Mouse (Mus musculus) hindlimb bud, embryonic 11.5 days (tissue): ENCODE results near the gene Pbx3.

Source experiments
- DNase-seq: peaks from one replicate; pipeline ENCODE4 v3.0.0-alpha.2; 2012; ENCODE audit warnings: low read depth, low spot score; ENCODE audit errors: extremely low spot score

Pbx3 gene

DNA sequence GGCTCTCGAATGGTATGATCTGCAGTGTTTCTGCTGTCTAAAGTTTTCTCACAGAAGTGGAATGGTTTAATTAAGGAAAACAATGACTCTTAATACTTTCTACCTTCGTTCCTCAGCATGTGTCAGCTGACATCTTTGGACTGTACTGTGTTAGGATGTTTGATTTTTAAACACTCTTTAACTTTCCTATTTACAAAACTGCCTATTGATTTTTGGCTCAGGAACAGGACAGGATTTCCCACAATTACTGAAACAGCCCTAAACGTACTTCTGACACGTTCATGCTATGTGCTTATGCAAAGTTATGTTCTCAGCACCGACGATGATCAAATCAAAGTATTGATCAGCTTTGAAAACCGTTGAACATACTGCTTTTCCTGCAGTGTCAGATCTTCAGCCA, 224.7 kb downstream of the Pbx3 start:
- no peak for DNase-seq

DNA sequence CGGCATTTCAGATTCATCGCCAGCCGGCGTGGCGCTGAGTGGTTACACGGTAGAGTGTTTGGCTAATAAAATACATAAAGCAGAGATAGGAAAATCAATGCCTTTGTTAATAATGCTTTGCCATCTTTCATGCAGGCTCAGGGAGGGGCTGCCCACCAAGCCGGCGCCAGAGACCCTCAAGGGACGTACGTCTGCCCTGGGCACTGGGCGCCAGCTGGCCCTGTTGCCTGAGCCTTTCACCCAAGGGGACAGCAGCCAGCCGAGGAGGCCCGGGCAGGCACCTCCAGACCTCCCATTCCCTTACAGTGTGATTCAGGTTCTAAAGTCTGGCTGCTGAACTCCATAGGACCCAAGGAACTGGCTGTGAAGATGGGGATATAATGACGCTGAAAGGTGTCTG, 225.5 kb downstream of the Pbx3 start:
- no peak for DNase-seq

DNA sequence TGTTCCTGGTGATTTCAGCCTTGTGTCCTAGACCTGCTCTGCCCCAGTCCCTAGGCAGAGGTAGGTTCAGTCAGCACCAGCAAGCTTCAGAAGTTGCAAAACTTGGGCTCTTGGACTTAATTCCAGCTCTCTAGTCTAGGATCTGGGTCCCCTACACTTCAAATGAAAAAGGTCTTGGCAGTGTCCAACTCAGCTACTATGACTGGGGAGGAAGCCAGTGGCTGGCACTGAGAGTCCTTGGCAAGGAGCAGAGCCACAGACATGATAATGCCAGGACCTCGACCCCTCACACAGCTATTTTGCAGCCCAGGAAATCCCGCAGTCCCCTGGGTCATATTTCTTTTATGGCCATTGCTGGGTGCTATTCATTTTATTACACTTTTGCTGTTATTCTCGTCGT, 225.9 kb downstream of the Pbx3 start:
- DNase-seq, result no peak

DNA sequence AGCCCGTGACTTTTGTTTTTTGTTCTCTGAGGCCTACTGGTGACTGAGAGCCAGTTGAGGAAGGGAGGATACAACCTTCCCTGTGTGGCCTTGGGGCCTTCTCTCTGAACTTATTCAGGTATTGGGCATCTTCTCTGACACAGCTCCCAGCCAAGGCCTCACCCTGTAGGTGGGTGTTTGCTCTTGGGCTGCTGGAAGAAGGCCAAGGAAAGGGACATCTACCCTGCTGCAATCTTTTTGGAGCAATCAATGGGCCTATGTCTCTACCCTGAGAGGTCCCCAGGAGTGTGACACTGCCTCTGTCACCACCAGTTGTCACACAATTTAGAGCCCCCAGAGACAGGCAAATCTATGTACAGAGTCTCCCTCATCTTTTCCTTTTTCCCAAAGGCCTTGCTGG, 226.5 kb downstream of the Pbx3 start:
- no peak for DNase-seq

DNA sequence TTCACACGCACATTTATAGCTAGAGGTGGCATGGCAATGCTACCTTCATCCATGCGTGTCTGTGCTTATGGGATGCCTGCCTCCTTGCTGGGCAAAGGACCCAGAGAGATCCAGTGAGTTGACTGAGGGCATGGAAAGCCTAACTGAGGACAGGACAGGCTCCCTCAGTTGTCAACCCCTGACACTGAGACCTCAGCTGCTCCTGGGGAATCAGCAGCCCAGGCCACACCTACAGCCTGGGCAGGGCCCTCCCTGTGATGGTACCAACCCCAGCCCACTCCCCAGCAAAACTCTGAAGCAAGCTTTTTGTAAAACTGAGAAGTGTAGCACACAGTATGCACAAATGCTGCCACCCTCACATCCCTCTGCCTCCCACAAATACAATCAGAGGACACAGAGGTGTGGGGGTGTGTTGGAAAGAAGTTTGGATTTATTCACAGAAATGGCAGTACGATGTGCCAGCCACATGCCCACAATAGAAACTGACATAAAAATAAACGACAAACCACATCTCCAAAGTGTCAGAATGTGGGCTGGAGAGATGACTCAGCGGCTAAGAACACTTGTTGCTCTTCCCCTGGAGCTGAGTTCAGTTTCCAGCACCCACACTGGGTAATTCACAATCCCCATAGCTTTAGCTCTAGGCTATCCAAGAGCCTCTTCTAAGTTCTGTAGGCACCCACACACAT, 233.3 kb downstream of the Pbx3 start:
- no peak for DNase-seq

DNA sequence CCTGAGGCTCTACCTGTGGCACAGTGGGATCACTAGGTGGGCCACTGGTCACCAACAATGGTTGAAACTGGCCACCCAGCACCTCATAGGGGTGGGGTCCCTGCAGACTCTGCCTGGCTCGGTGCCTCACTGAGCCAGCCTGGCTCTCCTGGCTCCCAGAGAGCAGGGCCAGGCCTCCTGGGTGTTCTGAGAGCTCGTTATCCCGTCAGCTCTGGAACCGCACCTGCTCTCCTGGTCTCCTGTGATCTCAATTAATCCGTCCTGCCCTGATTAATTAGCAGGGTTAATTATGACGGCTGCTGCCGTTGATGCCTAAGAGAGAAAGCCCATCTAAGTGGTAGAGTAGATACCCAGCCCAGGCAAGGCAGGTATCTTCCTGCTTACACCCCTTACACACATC, 237.6 kb downstream of the Pbx3 start:
- no peak for DNase-seq

DNA sequence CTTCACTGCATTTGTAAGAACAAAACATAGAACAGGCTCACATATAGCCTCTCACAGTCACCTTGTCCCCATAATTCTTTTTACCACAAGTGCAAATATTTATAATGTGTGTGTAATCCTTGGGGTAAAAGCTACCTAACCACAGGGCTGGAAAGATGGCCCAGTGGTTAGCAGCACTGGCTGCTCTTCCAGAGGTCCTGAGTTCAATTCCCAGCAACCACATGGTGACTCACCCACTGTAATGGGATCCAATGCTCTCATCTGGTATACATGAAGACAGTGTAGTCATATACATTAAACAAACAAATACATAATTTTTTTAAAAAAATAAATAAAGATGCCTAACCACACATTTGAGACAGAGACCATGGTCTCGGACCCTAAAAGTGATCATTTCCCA, 240.2 kb downstream of the Pbx3 start:
- DNase-seq, result no peak

DNA sequence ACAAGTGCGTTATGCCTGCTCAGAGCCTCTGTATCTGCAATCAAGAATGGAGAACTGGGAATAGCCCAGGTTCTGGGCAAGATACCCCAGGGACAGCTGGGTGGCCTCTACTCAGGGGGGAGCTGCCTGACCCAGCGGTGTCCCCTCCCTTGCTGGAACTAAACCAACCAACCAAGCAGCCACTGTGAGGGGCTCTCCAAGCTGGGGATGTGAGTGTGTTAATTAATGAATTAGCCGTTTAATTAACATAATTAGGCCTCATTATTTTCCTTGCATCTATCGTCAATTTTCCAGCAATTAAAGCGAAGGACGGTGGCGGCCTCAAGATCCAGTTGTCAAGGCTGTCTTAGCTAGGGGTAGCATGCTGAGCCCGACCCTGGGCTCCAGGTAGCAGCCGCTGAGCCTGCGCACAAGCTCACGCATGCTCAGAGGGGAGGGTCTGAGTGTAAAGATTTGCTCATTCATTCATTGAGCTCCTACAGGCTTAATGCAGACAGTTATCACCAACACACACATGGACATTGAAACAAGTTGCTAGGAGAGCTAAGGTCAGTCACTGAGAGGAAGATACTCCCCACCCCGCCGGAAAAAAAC, 243.2 kb downstream of the Pbx3 start:
- DNase-seq, result no peak

DNA sequence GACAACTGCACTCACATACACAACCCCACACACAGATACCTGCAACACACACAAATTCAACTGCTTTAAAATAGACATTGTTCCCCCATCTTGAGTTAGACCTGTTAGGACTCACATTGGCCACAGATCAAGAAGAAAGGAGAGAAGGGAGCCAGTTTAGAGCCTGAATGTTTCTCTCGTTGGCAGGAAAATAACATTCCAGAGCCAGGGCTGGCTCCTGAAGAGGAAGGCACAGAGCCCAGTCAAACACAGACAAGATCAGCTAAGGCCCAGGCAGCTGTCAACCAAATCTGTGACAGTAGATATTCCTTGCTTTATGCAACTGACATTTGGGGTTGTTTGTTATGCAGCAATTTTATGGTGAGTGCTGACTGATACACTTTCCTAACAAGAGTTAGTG, 245.1 kb downstream of the Pbx3 start:
- DNase-seq, result no peak

DNA sequence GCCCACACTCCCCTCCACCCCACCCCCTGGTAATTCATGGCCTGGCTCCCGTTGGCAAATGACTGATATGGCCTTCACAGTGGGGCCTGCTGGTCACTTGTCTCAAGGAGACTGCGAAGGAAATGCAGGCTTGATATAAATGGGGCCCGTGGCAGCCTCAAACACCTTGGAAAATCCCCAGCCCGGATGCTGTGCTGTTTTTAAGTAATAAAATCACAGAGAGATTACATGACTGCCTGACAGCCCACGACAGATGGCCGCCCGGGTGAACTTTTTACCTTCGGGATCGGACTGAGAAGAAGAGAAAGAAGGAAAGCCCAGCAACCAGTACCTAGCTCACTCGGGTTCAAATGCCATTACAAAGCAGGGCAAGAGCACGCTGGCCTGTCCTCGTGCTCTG, 249.0 kb downstream of the Pbx3 start:
- no peak for DNase-seq
